Mouse (Mus musculus) lung, postnatal 0 days (tissue): ENCODE data around the gene Tuba1c.

Experiments
- CTCF ChIP-seq: IDR thresholded peaks from 2 replicates; pipeline ENCODE4 v1.5.1; 2016; ENCODE audit warnings: antibody characterized with exemption, mild to moderate bottlenecking
- EP300 ChIP-seq: IDR thresholded peaks from 2 replicates; pipeline ENCODE4 v1.6.1; 2016; ENCODE audit warnings: antibody characterized with exemption, mild to moderate bottlenecking, control low read depth

DNA sequence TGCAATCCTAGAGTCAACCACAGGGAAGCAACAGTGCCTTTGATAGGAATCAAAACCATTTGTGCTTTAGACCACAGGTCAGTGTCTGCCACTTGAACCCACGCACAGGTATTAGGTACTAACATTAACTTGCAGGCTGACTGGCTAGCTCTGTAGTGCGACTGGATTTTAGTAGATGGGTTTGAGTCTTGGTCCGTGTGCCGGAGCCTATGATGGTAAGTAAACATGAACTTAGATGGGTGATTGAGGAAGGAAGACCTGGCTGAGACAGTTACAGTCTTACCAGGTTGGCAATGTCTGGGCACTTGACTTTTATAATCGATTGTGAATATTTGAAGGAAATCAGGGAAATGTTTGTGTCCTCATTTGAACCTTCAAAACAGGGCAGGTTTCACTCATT, 9.1 kb downstream of the Tuba1c start:
- TF ChIP-seq EP300 (no peak), CTCF (no peak)
